Mouse (Mus musculus) stomach, postnatal 0 days (tissue): ENCODE measurements around the gene Lbx2. TPM values are rescaled to one million over a fixed set of nuclear protein-coding genes. Genes with fewer than 3 reads are reported as not detected.

Experiments
- ATAC-seq: fragments of 200-750 bp; cut with Nextera tagmentation; 2 replicates; pipeline ENCODE4 v1.8.0; 2017; ENCODE audit not compliant: low FRiP score, low TSS enrichment
- DNase-seq: peaks from one replicate; pipeline ENCODE4 v3.0.0-alpha.2; 2016; ENCODE audit warnings: low spot score
- H3K27ac ChIP-seq: fragments of 300-500 bp; sonication (generic); replicated peaks from 2 replicates; pipeline ENCODE4 v1.5.1; 2014; ENCODE audit warnings: mild to moderate bottlenecking, control low read depth
- H3K27me3 ChIP-seq: fragments of 300-500 bp; sonication (generic); 2 replicates; pipeline ENCODE4 v1.6.1; 2014; ENCODE audit warnings: low read length; ENCODE audit not compliant: control insufficient read depth, insufficient read depth
- H3K36me3 ChIP-seq: fragments of 300-500 bp; sonication (generic); 2 replicates; pipeline ENCODE4 v1.6.1; 2014; ENCODE audit warnings: low read length, mixed read lengths; ENCODE audit not compliant: control insufficient read depth, insufficient read depth
- H3K4me1 ChIP-seq: fragments of 300-500 bp; sonication (generic); replicated peaks from 2 replicates; pipeline ENCODE4 v1.6.1; 2014; ENCODE audit warnings: antibody characterized with exemption; ENCODE audit not compliant: control insufficient read depth, insufficient read depth
- H3K4me2 ChIP-seq: fragments of 300-500 bp; sonication (generic); replicated peaks from 2 replicates; pipeline ENCODE4 v1.6.1; 2014; ENCODE audit warnings: low read depth, mild to moderate bottlenecking, control low read depth, moderate library complexity
- H3K4me3 ChIP-seq: fragments of 300-500 bp; sonication (generic); 2 replicates; pipeline ENCODE4 v1.5.1; 2014; ENCODE audit warnings: low read depth, low read length, control low read depth
- H3K9ac ChIP-seq: fragments of 300-500 bp; sonication (generic); 2 replicates; pipeline ENCODE4 v1.6.1; 2014; ENCODE audit warnings: mild to moderate bottlenecking, low read length, control low read depth, mixed read lengths
- H3K9me3 ChIP-seq: fragments of 300-500 bp; sonication (generic); 2 replicates; pipeline ENCODE4 v1.6.1; 2016; ENCODE audit warnings: low read length; ENCODE audit not compliant: control insufficient read depth
- CTCF ChIP-seq: IDR thresholded peaks from 2 replicates; pipeline ENCODE4 v1.5.1; 2016; ENCODE audit warnings: antibody characterized with exemption, low read depth, mild to moderate bottlenecking, moderate library complexity
- EP300 ChIP-seq: optimal IDR thresholded peaks from 2 replicates; pipeline ENCODE3; 2016; ENCODE audit warnings: antibody characterized with exemption
- WGBS: fragments of 180-500 bp; shearing (Covaris S2); extraction: QIAGEN DNeasy Blood & Tissue Kit; methylation state at CpG from one replicate; pipeline ENCODE4 v1.1.7; 2014; 5-methylcytosine and 5-hydroxymethylcytosine counted together
- polyA plus RNA-seq: library from polyadenylated mRNA; unstranded; fragments of >200 nt; fragmentation: Nextera tagmentation; extraction: Ambion mirVana; gene quantifications from 2 replicates; pipeline ENCODE4 v1.2.1, GENCODE M21; 2015

Lbx2 gene
- polyA plus RNA-seq, 1 experiment from 2014 or later: 0.53 TPM

DNA sequence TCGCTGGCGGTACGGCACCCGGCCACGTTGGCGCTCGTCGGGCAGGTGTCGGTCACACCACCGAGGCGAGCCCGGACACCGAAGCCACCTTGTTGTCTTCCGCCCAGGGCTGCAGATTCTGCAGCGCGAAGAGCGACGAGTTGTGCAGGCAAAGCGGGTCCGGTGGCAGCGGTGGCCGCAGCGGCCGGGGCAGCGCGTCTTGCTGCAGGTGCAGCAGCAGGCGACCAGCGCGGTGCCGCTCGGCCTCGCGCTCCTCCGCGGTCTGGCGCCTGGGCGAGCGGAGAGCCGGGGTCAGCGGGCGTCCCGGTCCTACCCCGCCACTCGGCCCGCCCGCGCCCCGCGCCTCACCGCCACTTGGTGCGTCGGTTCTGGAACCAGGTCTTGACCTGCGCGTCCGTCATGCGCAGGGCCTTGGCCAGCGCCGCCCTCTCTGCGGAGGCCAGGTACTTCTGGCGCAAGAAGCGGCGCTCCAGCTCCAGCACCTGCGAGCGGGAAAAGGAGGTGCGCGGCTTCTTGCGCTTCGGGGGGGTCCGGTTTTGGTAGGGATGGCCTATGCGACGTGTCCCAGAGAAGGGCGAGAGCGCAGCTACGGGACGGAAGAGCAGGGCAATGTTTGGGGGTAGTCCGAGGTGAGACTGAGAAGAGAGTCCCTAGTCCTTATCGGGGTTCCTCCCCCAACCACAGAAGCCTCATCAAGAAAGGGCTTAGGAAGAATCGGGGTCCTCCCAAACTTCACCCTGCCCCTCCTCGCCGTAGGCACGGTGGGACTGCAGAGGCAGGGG is 17.3 kb upstream of the Lbx2 start:
- peak; percentile 41 for DNase-seq
- peak overlapping the region; percentile 49 for H3K4me2 ChIP-seq
- H3K27ac ChIP-seq: no peak overlapping the region
- H3K9ac ChIP-seq: no peak overlapping the region
- H3K4me1 ChIP-seq: no peaks in the 10 kb centered on the region
- no peaks in the 10 kb centered on the region for H3K9me3 ChIP-seq
- peak; percentile 24; the same call in 1 of the 2 replicates for ATAC-seq
- 1% methylated on average over 81 of the region's 81 CpGs for WGBS
- H3K36me3 ChIP-seq: no peaks in the 10 kb centered on the region
- H3K4me3 ChIP-seq: peak overlapping the region; percentile 28
- TF ChIP-seq CTCF (0 out of 2 replicates have a peak, but pooled peaks have one; percentile 25), EP300 (no peak)
- peaks cover 44% of the 10 kb centered on the region for H3K27me3 ChIP-seq

- 0 out of 2 replicates have a peak, but pooled peaks have one; percentile 22 for ATAC-seq
- no peaks in the 10 kb centered on the region for H3K9me3 ChIP-seq
- no peak for TF ChIP-seq CTCF
- no peak for TF ChIP-seq EP300
- H3K4me1 ChIP-seq: no peaks in the 10 kb centered on the region
- no peak overlapping the region for H3K9ac ChIP-seq
- peaks cover 46% of the 10 kb centered on the region for H3K27me3 ChIP-seq
- peak overlapping the region; percentile 18 for H3K4me3 ChIP-seq
- peak overlapping the region; percentile 49; the same call in 1 of the 2 replicates for H3K4me2 ChIP-seq
- WGBS: 3% methylated on average over 59 of the region's 69 CpGs
- no peak overlapping the region for H3K27ac ChIP-seq
- H3K36me3 ChIP-seq: no peaks in the 10 kb centered on the region
- no peak for DNase-seq
These were observed 16.5 kb upstream of the Lbx2 start for GRCm38 (mm10) chr6:83069488-83070246.

DNA sequence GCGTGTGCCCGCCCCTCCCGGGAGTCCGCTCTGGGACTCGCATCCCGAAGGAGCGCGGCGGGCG is 16.1 kb upstream of the Lbx2 start, which contains the start of gene Tlx2:
Gene Tlx2, minus strand, starts transcription at position 47 of the 64 bp plus-strand sequence.
- no peaks in the 10 kb centered on the region for H3K36me3 ChIP-seq
- no peaks in the 10 kb centered on the region for H3K9me3 ChIP-seq
- H3K4me2 ChIP-seq: peak within 1 kb of the TSS; percentile 49
- H3K27me3 ChIP-seq: peaks cover 46% of the 10 kb centered on the region
- TF ChIP-seq EP300 (no peak), CTCF (no peak)
- DNase-seq (no peak), ATAC-seq (no peak)
- no peak within 1 kb of the TSS for H3K27ac ChIP-seq
- peak within 1 kb of the TSS; percentile 28 for H3K4me3 ChIP-seq
- WGBS: under 1% methylated on average over 10 of the region's 10 CpGs
- no peak within 1 kb of the TSS for H3K9ac ChIP-seq
- H3K4me1 ChIP-seq: no peaks in the 10 kb centered on the region

DNA sequence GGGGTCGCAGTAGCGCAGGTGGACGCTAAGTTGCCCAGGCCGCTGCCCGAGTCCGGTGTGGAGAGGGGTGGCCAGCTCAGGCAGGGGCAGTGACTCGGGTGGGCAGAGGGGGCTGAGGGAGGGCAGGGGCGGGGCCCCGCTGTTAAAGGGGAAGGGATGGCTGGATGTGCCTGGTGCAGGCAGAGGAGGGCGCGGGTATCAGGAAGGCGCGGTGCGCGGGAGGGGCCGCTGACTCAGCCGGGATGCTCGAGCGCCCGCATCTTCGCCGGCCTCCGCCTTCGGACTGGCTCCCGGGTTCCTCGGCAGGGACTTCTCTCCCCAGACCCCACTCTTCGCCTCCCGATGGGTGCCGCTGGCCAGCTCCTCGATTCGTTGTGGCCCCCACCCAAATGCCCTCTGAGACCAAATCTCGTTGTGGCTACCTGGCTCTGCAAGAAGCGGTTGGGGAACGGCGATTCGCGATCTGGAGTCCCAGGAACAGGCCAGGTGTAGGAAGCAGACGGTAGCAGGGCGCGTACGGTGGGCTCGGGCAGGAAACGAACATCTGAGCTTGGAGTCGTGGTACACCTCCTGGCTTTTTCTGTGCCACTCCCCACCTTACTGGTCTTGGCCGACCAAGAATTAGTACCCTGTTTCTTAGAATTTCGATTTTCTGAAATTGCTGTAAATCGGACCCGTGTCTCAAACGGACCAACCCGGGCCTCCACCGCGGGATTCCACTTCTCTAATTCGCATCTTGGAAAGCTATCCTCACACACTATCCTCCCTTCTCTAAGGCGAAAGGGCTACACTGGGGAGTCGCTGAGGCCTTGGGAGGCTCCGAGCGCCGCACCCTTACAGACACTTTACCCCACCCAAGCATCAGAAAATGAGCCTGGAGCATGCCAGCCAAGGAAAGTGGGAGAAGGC is 15.6 kb upstream of the Lbx2 start:
- 2% methylated on average over 56 of the region's 58 CpGs for WGBS
- TF ChIP-seq EP300 (no peak), CTCF (no peak)
- Histone ChIP-seq H3K9me3 (no peaks in the 10 kb centered on the region), H3K27ac (no peak overlapping the region), H3K4me1 (no peaks in the 10 kb centered on the region), H3K36me3 (no peaks in the 10 kb centered on the region), H3K4me3 (peak overlapping the region; percentile 18), H3K27me3 (peaks cover 46% of the 10 kb centered on the region), H3K4me2 (no peak overlapping the region), H3K9ac (no peak overlapping the region)
- peak; percentile 54 for DNase-seq
- ATAC-seq: 0 out of 2 replicates have a peak, but pooled peaks have one; percentile 11

- peak; percentile 17; the same call in 1 of the 2 replicates for ATAC-seq
- H3K27me3 ChIP-seq: peaks cover 46% of the 10 kb centered on the region
- peak; percentile 33 for DNase-seq
- TF ChIP-seq EP300: no peak
- TF ChIP-seq CTCF: no peak
- H3K36me3 ChIP-seq: no peaks in the 10 kb centered on the region
- H3K9me3 ChIP-seq: no peaks in the 10 kb centered on the region
- no peak overlapping the region for H3K9ac ChIP-seq
- no peak overlapping the region for H3K27ac ChIP-seq
- 3% methylated on average over 18 of the region's 24 CpGs for WGBS
- H3K4me3 ChIP-seq: peak overlapping the region; percentile 4; the same call in 1 of the 2 replicates
- no peak overlapping the region; the same call in 1 of the 2 replicates for H3K4me2 ChIP-seq
- no peaks in the 10 kb centered on the region for H3K4me1 ChIP-seq
These were observed 14.9 kb upstream of the Lbx2 start for GRCm38 (mm10) chr6:83071220-83071619.
